Mouse (Mus musculus): Measurements from ENCODE around the gene Kbtbd4. TPM values are rescaled to one million over a fixed set of nuclear protein-coding genes. Genes with fewer than 3 reads are reported as not detected.
"Not testable (repeated sequence)": the region's sequence is repeated elsewhere in the genome, so short reads cannot be mapped to it uniquely, and the experiment has no call there.

Kbtbd4 gene
- total and polyA plus RNA-seq, 2 experiments from 2014 or later, result 59.4 to 60.3 TPM

GRCm38 (mm10) chr2:90885218-90886041 is 19.1 kb upstream of the Kbtbd4 start, which contains the start of gene C1qtnf4:
Gene C1qtnf4 (plus strand): TSS chr2:90885860.
- H3K9me3 ChIP-seq (ENCODE audit: low read length), result no peaks in the 10 kb centered on the region
- peaks cover 22% of the 10 kb centered on the region for H3K4me1 ChIP-seq (ENCODE audit: insufficient read depth)
- WGBS, result 2% methylated on average over 44 of the region's 45 CpGs
- peak within 1 kb of the TSS; percentile 79 for H3K4me2 ChIP-seq (ENCODE audit: low read depth)
- H3K4me3 ChIP-seq (ENCODE audit: low read depth, low read length), result peak within 1 kb of the TSS; percentile 72
- H3K27ac ChIP-seq (ENCODE audit: low read depth, low read length), result peak within 1 kb of the TSS; percentile 94
- H3K9ac ChIP-seq, result peak within 1 kb of the TSS; percentile 94
- peak; percentile 83 for ATAC-seq
- no peak for TF ChIP-seq CTCF (IDR thresholded peaks at IDR 0.05; ENCODE audit: low read depth)
- H3K27me3 ChIP-seq (ENCODE audit: insufficient read depth, low read length), result peaks cover 3% of the 10 kb centered on the region; the same call in 1 of the 2 replicates
- H3K36me3 ChIP-seq (ENCODE audit: insufficient read depth), result no peaks in the 10 kb centered on the region
- peak; percentile 84 for DNase-seq

- Histone ChIP-seq H3K4me1 (ENCODE audit: insufficient read depth) (peaks cover 25% of the 10 kb centered on the region), H3K4me2 (ENCODE audit: low read depth) (peak overlapping the region; percentile 79), H3K36me3 (ENCODE audit: insufficient read depth) (no peaks in the 10 kb centered on the region), H3K9me3 (ENCODE audit: low read length) (no peaks in the 10 kb centered on the region), H3K27me3 (ENCODE audit: insufficient read depth, low read length) (peaks cover 3% of the 10 kb centered on the region; the same call in 1 of the 2 replicates), H3K27ac (ENCODE audit: low read depth, low read length) (peak overlapping the region; percentile 94), H3K4me3 (ENCODE audit: low read depth, low read length) (peak overlapping the region; percentile 72), H3K9ac (peak overlapping the region; percentile 94)
- TF ChIP-seq CTCF (IDR thresholded peaks at IDR 0.05; ENCODE audit: low read depth), result no peak
- WGBS, result 23% methylated on average over 6 of the region's 6 CpGs
- DNase-seq, result peak; percentile 62
- ATAC-seq, result no peak
Observed at GRCm38 (mm10) chr2:90886436-90886835, 18.1 kb upstream of the Kbtbd4 start.

GRCm38 (mm10) chr2:90887627-90888026 is 16.9 kb upstream of the Kbtbd4 start:
- peak overlapping the region; percentile 72; the same call in 1 of the 2 replicates for H3K4me3 ChIP-seq (ENCODE audit: low read depth, low read length)
- ATAC-seq (no peak), DNase-seq (no peak)
- no peaks in the 10 kb centered on the region for H3K9me3 ChIP-seq (ENCODE audit: low read length)
- no peaks in the 10 kb centered on the region for H3K36me3 ChIP-seq (ENCODE audit: insufficient read depth)
- no peak overlapping the region for H3K27ac ChIP-seq (ENCODE audit: low read depth, low read length)
- H3K9ac ChIP-seq, result peak overlapping the region; percentile 94; the same call in 1 of the 2 replicates
- 63% methylated on average over 5 of the region's 5 CpGs for WGBS
- peak overlapping the region; percentile 79 for H3K4me2 ChIP-seq (ENCODE audit: low read depth)
- peaks cover 3% of the 10 kb centered on the region; the same call in 1 of the 2 replicates for H3K27me3 ChIP-seq (ENCODE audit: insufficient read depth, low read length)
- H3K4me1 ChIP-seq (ENCODE audit: insufficient read depth), result peaks cover 25% of the 10 kb centered on the region
- TF ChIP-seq CTCF (IDR thresholded peaks at IDR 0.05; ENCODE audit: low read depth), result no peak

- Histone ChIP-seq H3K36me3 (ENCODE audit: insufficient read depth) (peaks cover 8% of the 10 kb centered on the region), H3K9ac (peak overlapping the region; percentile 54), H3K4me1 (ENCODE audit: insufficient read depth) (peaks cover 25% of the 10 kb centered on the region), H3K4me2 (ENCODE audit: low read depth) (peak overlapping the region; percentile 63), H3K9me3 (ENCODE audit: low read length) (no peaks in the 10 kb centered on the region), H3K27me3 (ENCODE audit: insufficient read depth, low read length) (peaks cover 3% of the 10 kb centered on the region; the same call in 1 of the 2 replicates), H3K4me3 (ENCODE audit: low read depth, low read length) (peak overlapping the region; percentile 44), H3K27ac (ENCODE audit: low read depth, low read length) (peak overlapping the region; percentile 73)
- peak; percentile 16; the same call in 1 of the 2 replicates for TF ChIP-seq CTCF (IDR thresholded peaks at IDR 0.05; ENCODE audit: low read depth)
- WGBS, result 7% methylated on average over 117 of the region's 133 CpGs
- DNase-seq (peak; percentile 82), ATAC-seq (peak; percentile 73)
Observed at GRCm38 (mm10) chr2:90889550-90890548, 14.7 kb upstream of the Kbtbd4 start.

GRCm38 (mm10) chr2:90893673-90894298 is 10.8 kb upstream of the Kbtbd4 start:
- no peak for ATAC-seq
- H3K27me3 ChIP-seq (ENCODE audit: insufficient read depth, low read length), result peaks cover 3% of the 10 kb centered on the region; the same call in 1 of the 2 replicates
- no peak overlapping the region for H3K4me3 ChIP-seq (ENCODE audit: low read depth, low read length)
- H3K4me1 ChIP-seq (ENCODE audit: insufficient read depth), result peaks cover 12% of the 10 kb centered on the region
- no peak overlapping the region for H3K9ac ChIP-seq
- H3K9me3 ChIP-seq (ENCODE audit: low read length), result no peaks in the 10 kb centered on the region
- H3K4me2 ChIP-seq (ENCODE audit: low read depth), result no peak overlapping the region
- peaks cover 36% of the 10 kb centered on the region for H3K36me3 ChIP-seq (ENCODE audit: insufficient read depth)
- WGBS, result 94% methylated on average over 6 of the region's 6 CpGs
- no peak overlapping the region for H3K27ac ChIP-seq (ENCODE audit: low read depth, low read length)
- no peak for DNase-seq
- no peak for TF ChIP-seq CTCF (IDR thresholded peaks at IDR 0.05; ENCODE audit: low read depth)

GRCm38 (mm10) chr2:90894299-90894677 is 10.3 kb upstream of the Kbtbd4 start:
- H3K4me3 ChIP-seq (ENCODE audit: low read depth, low read length); H3K9ac ChIP-seq; H3K27ac ChIP-seq (ENCODE audit: low read depth, low read length); H3K4me1 ChIP-seq (ENCODE audit: insufficient read depth); H3K27me3 ChIP-seq (ENCODE audit: insufficient read depth, low read length); ATAC-seq; H3K4me2 ChIP-seq (ENCODE audit: low read depth); H3K9me3 ChIP-seq (ENCODE audit: low read length); DNase-seq: not testable (repeated sequence)
- H3K36me3 ChIP-seq (ENCODE audit: insufficient read depth), result peaks cover 40% of the 10 kb centered on the region
- 94% methylated on average over 3 of the region's 3 CpGs for WGBS

Data from forebrain, postnatal 0 days (tissue).